Mouse (Mus musculus): Measurements from ENCODE around the gene Dab1. TPM values are rescaled to one million over a fixed set of nuclear protein-coding genes. Genes with fewer than 3 reads are reported as not detected.

Gene Dab1
- total and polyA plus RNA-seq, 3 experiments = not detected

- no peaks in the 10 kb centered on the region for H3K9me3 ChIP-seq (replicated peaks; ENCODE audit: insufficient read depth, low read length)
- no peak overlapping the region for H3K9ac ChIP-seq (ENCODE audit: control insufficient read depth, low read depth, low read length, poor library complexity, severe bottlenecking)
- H3K79me2 ChIP-seq (ENCODE audit: control insufficient read depth, insufficient read depth, low read length, poor library complexity) = no peaks in the 10 kb centered on the region
- no peaks in the 10 kb centered on the region for H3K36me3 ChIP-seq (ENCODE audit: control insufficient read depth in 1 of 2, insufficient read depth in 2 of 2, low read length in 2 of 2)
- TF ChIP-seq ZNF384 (IDR thresholded peaks at IDR 0.05; ENCODE audit: low read depth, low read length) (no peak), MYC (IDR thresholded peaks at IDR 0.05; ENCODE audit: low read depth, low read length) (no peak), USF1 (IDR thresholded peaks at IDR 0.05; ENCODE audit: low read depth, low read length) (no peak), CHD2 (IDR thresholded peaks at IDR 0.05; ENCODE audit: low read length) (no peak), RAD21 (IDR thresholded peaks at IDR 0.05; ENCODE audit: low read depth, low read length) (no peak), TCF12 (IDR thresholded peaks at IDR 0.05; ENCODE audit: low read depth, low read length) (no peak), KAT2A (conservative IDR thresholded peaks at IDR 0.05; ENCODE audit: low read depth, low read length) (no peak), MXI1 (IDR thresholded peaks at IDR 0.05; ENCODE audit: low read depth, low read length) (no peak), E2F4 (IDR thresholded peaks at IDR 0.05; ENCODE audit: borderline replicate concordance, low read depth, low read length) (no peak), USF2 (IDR thresholded peaks at IDR 0.05; ENCODE audit: borderline replicate concordance in 1 of 2, insufficient read depth in 1 of 2, low read depth in 1 of 2, low read length in 2 of 2) (no peak), UBTF (IDR thresholded peaks at IDR 0.05; ENCODE audit: borderline replicate concordance, insufficient read depth, low read depth, low read length) (no peak), BHLHE40 (IDR thresholded peaks at IDR 0.05; ENCODE audit: borderline replicate concordance, low read depth, low read length) (no peak), MAX (IDR thresholded peaks at IDR 0.05; ENCODE audit: low read length) (no peak), SIN3A (IDR thresholded peaks at IDR 0.05; ENCODE audit: low read length) (no peak), ZC3H11A (IDR thresholded peaks at IDR 0.05; ENCODE audit: low read depth, low read length) (no peak), GABPA (IDR thresholded peaks at IDR 0.05; ENCODE audit: low read depth, low read length) (no peak)
- no peaks in the 10 kb centered on the region for H3K4me1 ChIP-seq (ENCODE audit: control insufficient read depth in 1 of 2, insufficient read depth in 2 of 2, low read length in 2 of 2)
- no peaks in the 10 kb centered on the region for H3K27me3 ChIP-seq (ENCODE audit: control insufficient read depth in 1 of 2, insufficient read depth in 2 of 2, low read length in 2 of 2)
- no peak overlapping the region for H3K4me3 ChIP-seq (ENCODE audit: control insufficient read depth in 1 of 2, insufficient read depth in 1 of 2, low read depth in 2 of 2, low read length in 2 of 2)
- no peak for DNase-seq (ENCODE audit: low read depth, low spot score)
- H3K27ac ChIP-seq (ENCODE audit: control insufficient read depth, low read depth, low read length) = no peak overlapping the region
These were observed 662.4 kb downstream of the Dab1 start for GRCm38 (mm10) chr4:104281518-104281917.

GRCm38 (mm10) chr4:104283906-104284305, 664.7 kb downstream of the Dab1 start:
- H3K36me3 ChIP-seq (ENCODE audit: control insufficient read depth in 1 of 2, insufficient read depth in 2 of 2, low read length in 2 of 2) = no peaks in the 10 kb centered on the region
- H3K27ac ChIP-seq (ENCODE audit: control insufficient read depth, low read depth, low read length) = no peak overlapping the region
- no peaks in the 10 kb centered on the region for H3K79me2 ChIP-seq (ENCODE audit: control insufficient read depth, insufficient read depth, low read length, poor library complexity)
- H3K9ac ChIP-seq (ENCODE audit: control insufficient read depth, low read depth, low read length, poor library complexity, severe bottlenecking) = no peak overlapping the region
- no peaks in the 10 kb centered on the region for H3K9me3 ChIP-seq (replicated peaks; ENCODE audit: insufficient read depth, low read length)
- H3K4me3 ChIP-seq (ENCODE audit: control insufficient read depth in 1 of 2, insufficient read depth in 1 of 2, low read depth in 2 of 2, low read length in 2 of 2) = no peak overlapping the region
- no peak for DNase-seq (ENCODE audit: low read depth, low spot score)
- no peaks in the 10 kb centered on the region for H3K4me1 ChIP-seq (ENCODE audit: control insufficient read depth in 1 of 2, insufficient read depth in 2 of 2, low read length in 2 of 2)
- no peaks in the 10 kb centered on the region for H3K27me3 ChIP-seq (ENCODE audit: control insufficient read depth in 1 of 2, insufficient read depth in 2 of 2, low read length in 2 of 2)
- TF ChIP-seq MAX (IDR thresholded peaks at IDR 0.05; ENCODE audit: low read length) (no peak), GATA1 (IDR thresholded peaks at IDR 0.05; ENCODE audit: low read depth, low read length) (no peak), CHD2 (IDR thresholded peaks at IDR 0.05; ENCODE audit: low read length) (no peak), MYC (IDR thresholded peaks at IDR 0.05; ENCODE audit: low read depth, low read length) (no peak), SIN3A (IDR thresholded peaks at IDR 0.05; ENCODE audit: low read length) (no peak), NELFE (IDR thresholded peaks at IDR 0.05; ENCODE audit: low read depth, low read length) (no peak), ETS1 (IDR thresholded peaks at IDR 0.05; ENCODE audit: low read depth, low read length) (no peak), TBP (IDR thresholded peaks at IDR 0.05; ENCODE audit: low read depth, low read length) (no peak)

All from MEL (cell line).